Mouse (Mus musculus) heart, embryonic 10.5 days (tissue): Measurements from ENCODE around the gene 9130023H24Rik. TPM values are rescaled to one million over a fixed set of nuclear protein-coding genes. Genes with fewer than 3 reads are reported as not detected.
A peak's percentile ranks its signal among the peaks of the same experiment; 100 is the strongest.

ENCODE experiments used
- DNase-seq: peaks from one replicate; pipeline ENCODE4 v3.0.0-alpha.2; 2017; ENCODE audit warnings: low spot score
- H3K27ac ChIP-seq: fragments of 300-500 bp; sonication (generic); 2 replicates; pipeline ENCODE4 v1.5.1; 2016; ENCODE audit warnings: mild to moderate bottlenecking
- H3K27me3 ChIP-seq: fragments of 300-500 bp; sonication (generic); 2 replicates; pipeline ENCODE4 v1.6.1; 2016; ENCODE audit warnings: mild to moderate bottlenecking; ENCODE audit not compliant: poor library complexity, insufficient read depth, severe bottlenecking
- H3K36me3 ChIP-seq: fragments of 300-500 bp; sonication (generic); 2 replicates; pipeline ENCODE4 v1.6.1; 2016; ENCODE audit warnings: mild to moderate bottlenecking, moderate library complexity
- H3K4me1 ChIP-seq: fragments of 300-500 bp; sonication (generic); 2 replicates; pipeline ENCODE4 v1.6.1; 2016; ENCODE audit warnings: mild to moderate bottlenecking
- H3K4me3 ChIP-seq: fragments of 300-500 bp; sonication (generic); 2 replicates; pipeline ENCODE4 v1.5.1; 2016; ENCODE audit warnings: mild to moderate bottlenecking, moderate library complexity
- H3K9me3 ChIP-seq: fragments of 300-500 bp; sonication (generic); 2 replicates; pipeline ENCODE4 v1.6.1; 2016; ENCODE audit warnings: mild to moderate bottlenecking, moderate library complexity
- WGBS: fragments of 180-500 bp; shearing (Covaris S2); methylation state at CpG from one replicate; pipeline ENCODE4 v1.1.7; 2016; 5-methylcytosine and 5-hydroxymethylcytosine counted together
- polyA plus RNA-seq: library from polyadenylated mRNA; unstranded; fragments of >200 nt; fragmentation: Nextera tagmentation; extraction: Ambion mirVana; gene quantifications from 2 replicates; pipeline ENCODE4 v1.2.1, GENCODE M21; 2016

The 9130023H24Rik gene
- polyA plus RNA-seq, 1 experiment from 2014 or later = 7.2 TPM

DNA sequence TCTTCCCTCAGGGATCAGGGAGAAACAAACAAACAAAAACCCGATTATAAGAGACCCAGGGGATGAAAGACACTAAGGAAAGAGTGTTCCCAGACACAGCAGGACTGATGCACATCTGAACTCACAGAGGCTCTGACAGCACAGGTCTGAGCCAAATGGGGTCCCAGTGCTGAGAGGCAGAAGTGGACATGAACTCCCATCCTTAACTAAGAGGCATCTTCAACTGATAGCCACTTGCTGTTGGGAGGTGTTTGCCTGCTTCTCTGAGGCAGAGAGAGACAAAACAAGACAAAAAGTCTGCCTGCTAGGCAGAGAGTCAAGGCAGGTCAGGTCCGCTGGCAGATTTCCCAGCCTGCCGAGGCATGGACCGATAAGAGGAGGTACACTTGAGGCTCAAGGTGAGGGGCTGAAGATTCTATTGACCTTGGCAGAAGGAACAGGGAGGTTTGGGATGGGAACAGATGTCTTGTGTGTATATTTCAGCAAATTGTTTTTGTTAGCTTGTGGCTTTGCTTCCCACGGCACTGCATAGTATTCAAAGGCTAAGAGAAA lies 19.0 kb upstream of the 9130023H24Rik start:
- H3K4me3 ChIP-seq = no peak overlapping the region
- H3K27me3 ChIP-seq = no peaks in the 10 kb centered on the region
- DNase-seq = no peak
- peaks cover 30% of the 10 kb centered on the region for H3K4me1 ChIP-seq
- H3K9me3 ChIP-seq = no peaks in the 10 kb centered on the region
- WGBS = 43% methylated on average over 5 of the region's 5 CpGs
- no peak overlapping the region for H3K27ac ChIP-seq
- peaks cover 23% of the 10 kb centered on the region for H3K36me3 ChIP-seq

DNA sequence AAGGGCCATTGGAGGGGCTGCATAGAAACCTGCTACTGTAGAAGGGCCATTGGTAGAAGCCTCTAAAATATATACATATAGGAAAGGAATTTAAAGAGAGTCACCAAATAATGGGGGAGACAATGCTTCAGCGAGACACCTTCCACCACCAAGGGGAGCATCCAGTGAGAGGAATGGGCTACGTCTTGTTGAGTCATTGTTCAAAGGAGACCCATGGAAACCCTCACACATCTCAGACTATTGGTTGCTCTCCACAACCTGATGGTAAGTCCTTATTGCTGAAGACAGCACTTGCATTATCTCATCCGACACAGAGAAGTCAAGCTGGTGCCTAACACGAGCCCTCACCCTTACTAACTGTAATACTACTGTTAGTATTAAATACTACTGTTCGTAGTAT lies 17.9 kb upstream of the 9130023H24Rik start:
- no peak overlapping the region for H3K27ac ChIP-seq
- peaks cover 33% of the 10 kb centered on the region for H3K4me1 ChIP-seq
- no peak for DNase-seq
- no peaks in the 10 kb centered on the region for H3K9me3 ChIP-seq
- H3K36me3 ChIP-seq = peaks cover 34% of the 10 kb centered on the region
- no peak overlapping the region for H3K4me3 ChIP-seq
- no peaks in the 10 kb centered on the region for H3K27me3 ChIP-seq
- WGBS = 87% methylated on average over 5 of the region's 5 CpGs

GRCm38 (mm10) chr7:128254978-128255377 lies 17.1 kb upstream of the 9130023H24Rik start:
- 62% methylated on average over 2 of the region's 2 CpGs for WGBS
- H3K27me3 ChIP-seq = no peaks in the 10 kb centered on the region
- no peak overlapping the region for H3K4me3 ChIP-seq

DNA sequence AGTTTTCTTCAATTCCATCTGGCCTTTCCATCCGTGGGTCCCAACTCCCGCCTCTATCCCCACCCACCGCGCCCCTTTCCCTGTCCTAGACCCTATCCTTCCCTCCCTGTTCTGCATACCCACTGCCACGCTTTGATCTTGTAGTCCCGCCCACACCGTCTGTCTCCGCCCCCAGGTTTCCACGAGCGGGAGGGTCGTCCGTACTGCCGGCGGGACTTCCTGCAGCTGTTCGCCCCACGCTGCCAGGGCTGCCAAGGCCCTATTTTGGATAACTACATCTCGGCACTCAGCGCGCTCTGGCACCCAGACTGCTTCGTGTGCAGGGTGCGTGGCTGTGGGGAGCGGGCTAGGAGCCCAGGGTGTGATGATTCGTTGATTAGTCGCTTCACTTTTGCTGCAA lies 14.8 kb upstream of the 9130023H24Rik start:
- 0 out of 2 replicates have a peak overlapping the region, but pooled peaks have one; percentile 17 for H3K4me3 ChIP-seq
- H3K4me1 ChIP-seq = peaks cover 47% of the 10 kb centered on the region
- WGBS = 27% methylated on average over 24 of the region's 24 CpGs
- H3K9me3 ChIP-seq = no peaks in the 10 kb centered on the region
- H3K27me3 ChIP-seq = no peaks in the 10 kb centered on the region
- H3K27ac ChIP-seq = no peak overlapping the region
- H3K36me3 ChIP-seq = peaks cover 61% of the 10 kb centered on the region
- DNase-seq = peak; percentile 76

More at GRCm38 (mm10) chr7:128254978-128255377, 17.1 kb upstream of the 9130023H24Rik start:
- Histone ChIP-seq H3K27ac (no peak overlapping the region), H3K9me3 (no peaks in the 10 kb centered on the region), H3K4me1 (peaks cover 35% of the 10 kb centered on the region), H3K36me3 (peaks cover 41% of the 10 kb centered on the region)
- no peak for DNase-seq

DNA sequence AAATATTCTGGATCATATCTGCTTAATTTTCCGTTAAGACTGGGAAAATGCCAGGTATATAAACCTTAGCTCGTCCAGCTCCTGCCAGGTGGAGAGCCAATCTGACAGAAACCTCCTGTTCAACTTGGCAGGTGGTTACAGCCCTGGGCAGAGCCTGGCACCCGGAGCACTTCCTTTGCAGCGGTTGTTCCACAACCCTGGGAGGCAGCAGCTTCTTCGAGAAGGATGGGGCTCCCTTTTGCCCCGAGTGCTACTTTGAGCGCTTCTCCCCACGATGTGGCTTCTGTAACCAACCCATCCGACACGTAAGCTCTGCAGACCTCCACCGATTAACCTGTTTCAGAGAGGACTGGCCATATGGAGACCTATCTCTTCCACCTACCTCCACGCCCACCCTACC lies 14.1 kb upstream of the 9130023H24Rik start:
- 64% methylated on average over 12 of the region's 12 CpGs for WGBS
- H3K27me3 ChIP-seq = no peaks in the 10 kb centered on the region
- peaks cover 42% of the 10 kb centered on the region for H3K4me1 ChIP-seq
- peaks cover 61% of the 10 kb centered on the region for H3K36me3 ChIP-seq
- DNase-seq = no peak
- no peak overlapping the region for H3K27ac ChIP-seq
- H3K4me3 ChIP-seq = 0 out of 2 replicates have a peak overlapping the region, but pooled peaks have one; percentile 17
- H3K9me3 ChIP-seq = no peaks in the 10 kb centered on the region

DNA sequence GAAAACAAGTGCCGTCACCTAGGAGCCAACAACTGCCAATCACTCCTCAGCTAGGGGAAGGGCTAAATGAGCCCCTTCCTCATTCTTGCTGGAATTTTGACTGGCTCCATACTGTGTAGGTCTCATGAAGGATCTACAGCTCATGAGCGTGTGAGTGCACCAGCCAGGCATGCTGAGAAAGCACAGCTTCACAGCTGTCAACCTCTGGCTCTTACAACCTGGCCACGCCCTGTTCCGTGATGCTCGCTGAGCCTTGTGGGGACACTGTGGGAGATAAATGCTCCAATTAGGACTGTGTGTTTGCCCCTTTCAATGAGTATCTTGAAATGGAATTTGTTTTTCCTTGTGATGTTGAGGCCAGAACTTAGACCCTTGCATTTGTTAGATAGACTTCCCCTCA lies 12.2 kb upstream of the 9130023H24Rik start:
- DNase-seq = no peak
- peaks cover 67% of the 10 kb centered on the region for H3K36me3 ChIP-seq
- no peaks in the 10 kb centered on the region for H3K27me3 ChIP-seq
- H3K4me1 ChIP-seq = peaks cover 49% of the 10 kb centered on the region
- no peaks in the 10 kb centered on the region for H3K9me3 ChIP-seq
- no peak overlapping the region for H3K27ac ChIP-seq
- WGBS = 89% methylated on average over 5 of the region's 5 CpGs
- H3K4me3 ChIP-seq = 0 out of 2 replicates have a peak overlapping the region, but pooled peaks have one; percentile 5

GRCm38 (mm10) chr7:128248081-128249042 lies 10.5 kb upstream of the 9130023H24Rik start:
- WGBS = 76% methylated on average over 10 of the region's 10 CpGs
- Histone ChIP-seq H3K27me3 (no peaks in the 10 kb centered on the region), H3K4me3 (peak overlapping the region; percentile 78), H3K36me3 (peaks cover 71% of the 10 kb centered on the region), H3K9me3 (no peaks in the 10 kb centered on the region), H3K27ac (peak overlapping the region; percentile 94; the same call in 1 of the 2 replicates), H3K4me1 (peaks cover 60% of the 10 kb centered on the region)
- no peak for DNase-seq

DNA sequence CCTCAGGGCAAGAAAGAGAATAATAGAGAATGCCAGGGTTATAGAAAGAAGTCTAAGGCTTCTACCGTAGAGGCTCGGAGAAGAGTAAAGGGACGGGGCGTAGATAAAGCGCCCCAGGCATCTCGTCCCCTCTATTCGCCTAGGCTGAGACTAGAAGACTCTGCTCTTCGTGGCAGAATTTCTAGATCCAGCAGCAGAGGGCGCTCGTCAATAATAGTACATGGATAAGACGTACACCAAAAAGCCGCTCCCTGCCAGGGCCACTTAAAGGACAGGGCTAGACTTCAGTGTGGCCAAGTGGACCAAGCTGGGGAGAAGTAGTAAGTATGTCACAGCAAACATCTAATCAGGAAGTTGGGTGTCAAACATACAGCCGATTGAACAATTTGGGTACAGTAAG lies 9.6 kb upstream of the 9130023H24Rik start:
- Histone ChIP-seq H3K4me3 (peak overlapping the region; percentile 78), H3K9me3 (no peaks in the 10 kb centered on the region), H3K27ac (peak overlapping the region; percentile 94), H3K4me1 (peaks cover 57% of the 10 kb centered on the region), H3K27me3 (no peaks in the 10 kb centered on the region), H3K36me3 (peaks cover 71% of the 10 kb centered on the region)
- peak; percentile 94 for DNase-seq
- 2% methylated on average over 13 of the region's 13 CpGs for WGBS

GRCm38 (mm10) chr7:128246496-128247391 lies 8.9 kb upstream of the 9130023H24Rik start, which contains the start of gene Tgfb1i1:
Gene Tgfb1i1 (plus strand): TSS chr7:128246812.
- H3K36me3 ChIP-seq = peaks cover 71% of the 10 kb centered on the region
- peak within 1 kb of the TSS; percentile 78 for H3K4me3 ChIP-seq
- WGBS = 4% methylated on average over 27 of the region's 30 CpGs
- no peaks in the 10 kb centered on the region for H3K9me3 ChIP-seq
- DNase-seq = peak; percentile 94
- peaks cover 50% of the 10 kb centered on the region for H3K4me1 ChIP-seq
- H3K27me3 ChIP-seq = no peaks in the 10 kb centered on the region
- H3K27ac ChIP-seq = peak within 1 kb of the TSS; percentile 94

- peaks cover 72% of the 10 kb centered on the region for H3K36me3 ChIP-seq
- no peak for DNase-seq
- no peaks in the 10 kb centered on the region for H3K27me3 ChIP-seq
- no peak overlapping the region for H3K4me3 ChIP-seq
- 91% methylated on average over 4 of the region's 4 CpGs for WGBS
- peaks cover 49% of the 10 kb centered on the region for H3K4me1 ChIP-seq
- peak overlapping the region; percentile 94 for H3K27ac ChIP-seq
- no peaks in the 10 kb centered on the region for H3K9me3 ChIP-seq
These were observed 7.7 kb upstream of the 9130023H24Rik start for GRCm38 (mm10) chr7:128245547-128245946.

GRCm38 (mm10) chr7:128244410-128245025 lies 6.7 kb upstream of the 9130023H24Rik start:
- 89% methylated on average over 18 of the region's 18 CpGs for WGBS
- Histone ChIP-seq H3K27me3 (no peaks in the 10 kb centered on the region), H3K4me3 (no peak overlapping the region), H3K4me1 (peaks cover 55% of the 10 kb centered on the region), H3K27ac (peak overlapping the region; percentile 5), H3K9me3 (no peaks in the 10 kb centered on the region), H3K36me3 (peaks cover 72% of the 10 kb centered on the region)
- no peak for DNase-seq

DNA sequence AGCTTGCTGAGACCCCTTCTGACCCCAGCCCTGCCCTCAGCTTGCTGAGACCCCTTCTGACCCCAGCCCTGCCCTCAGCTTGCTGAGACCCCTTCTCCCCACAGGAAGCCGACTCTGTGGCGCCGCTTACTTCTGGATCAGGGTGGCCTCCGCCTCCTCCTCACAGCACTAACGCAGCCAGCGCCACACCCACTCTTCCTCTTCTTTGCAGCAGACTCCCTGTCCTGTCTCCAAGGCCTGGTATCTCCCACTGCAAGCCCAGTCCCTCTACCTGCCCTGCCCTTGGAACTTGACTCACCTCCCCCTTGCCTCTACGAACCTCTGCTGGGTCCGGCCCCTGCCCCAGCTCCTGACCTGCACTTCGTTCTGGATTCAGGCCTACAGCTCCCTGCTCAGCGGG lies 6.1 kb upstream of the 9130023H24Rik start:
- Histone ChIP-seq H3K9me3 (no peaks in the 10 kb centered on the region), H3K4me3 (no peak overlapping the region), H3K4me1 (peaks cover 57% of the 10 kb centered on the region), H3K27ac (peak overlapping the region; percentile 5), H3K27me3 (no peaks in the 10 kb centered on the region), H3K36me3 (peaks cover 67% of the 10 kb centered on the region)
- 80% methylated on average over 10 of the region's 10 CpGs for WGBS
- DNase-seq = no peak
